Mouse (Mus musculus): ENCODE results near the gene Adam23.

- no peak for TF ChIP-seq CTCF (IDR thresholded peaks at IDR 0.05)
- TF ChIP-seq POLR2A (IDR thresholded peaks at IDR 0.05; ENCODE audit: insufficient read depth, low read depth, low read length), result no peak
Observed at GRCm38 (mm10) chr1:63508801-63509200, 63.1 kb downstream of the Adam23 start.

All from heart, adult 2 months (tissue).